8 mouse cellular contexts compared by ENCODE assay signal in genomic region chr2:85061107-85061541, GRCm38 (mm10). TPM values are rescaled to one million over a fixed set of nuclear protein-coding genes. Genes with fewer than 3 reads are reported as not detected.
DNase-seq lines count a peak whose midpoint lies in the region; ATAC-seq and TF ChIP-seq lines count a peak whose summit lies in the region.

No protein-coding gene starts in this region.

- DNase-seq in 3T3-L1 (ENCODE audit: low read depth, low spot score) (peak; percentile 82), MEL (ENCODE audit: low read depth, low spot score) (peak; percentile 47)
- DNase-seq in forebrain, embryonic 11.5 days (ENCODE audit: low spot score), result no peak
- DNase-seq in kidney, adult 18-20 months, result peak; percentile 68
- peak; percentile 15 for DNase-seq in lung, embryonic 14.5 days
- DNase-seq in spleen, adult 12 weeks (ENCODE audit: low spot score), result no peak
- no peak for DNase-seq in spleen, postnatal 4 days (ENCODE audit: low spot score in 2 of 2)
- DNase-seq in thymus, postnatal 36 days, result no peak

- WGBS in forebrain, embryonic 11.5 days, result 48% methylated on average over 10 of the region's 10 CpGs
- 14% methylated on average over 10 of the region's 10 CpGs for WGBS in lung, embryonic 14.5 days

- no peak for TF ChIP-seq EP300 in MEL (IDR thresholded peaks at IDR 0.05; ENCODE audit: low read depth in 1 of 2, low read length in 2 of 2)

- H3K36me3 ChIP-seq in MEL (ENCODE audit: control insufficient read depth in 1 of 2, insufficient read depth in 2 of 2, low read length in 2 of 2), result peaks cover 0 to 2% of the 10 kb centered on the region in 2 experiments; a peak in 2 of 4 replicates
- H3K36me3 ChIP-seq in forebrain, embryonic 11.5 days (ENCODE audit: control insufficient read depth, insufficient read depth, low read length), result peaks cover 4% of the 10 kb centered on the region; the same call in 1 of the 2 replicates
- H3K36me3 ChIP-seq in lung, embryonic 14.5 days (ENCODE audit: insufficient read depth), result peaks cover 74% of the 10 kb centered on the region

- H3K79me2 ChIP-seq in MEL (ENCODE audit: control insufficient read depth, insufficient read depth, low read length, poor library complexity), result no peaks in the 10 kb centered on the region; the same call in 1 of the 2 replicates

- TF ChIP-seq RAD21 in MEL (IDR thresholded peaks at IDR 0.05; ENCODE audit: low read depth, low read length), result no peak

- no peak overlapping the region for H3K27ac ChIP-seq in MEL (ENCODE audit: control insufficient read depth, low read depth, low read length)
- H3K27ac ChIP-seq in forebrain, embryonic 11.5 days (ENCODE audit: low read depth, low read length), result no peak overlapping the region
- H3K27ac ChIP-seq in lung, embryonic 14.5 days (ENCODE audit: low read depth), result peak overlapping the region; percentile 65; the same call in 1 of the 2 replicates

- H3K4me1 ChIP-seq in MEL (ENCODE audit: control insufficient read depth in 1 of 2, insufficient read depth in 2 of 2, low read length in 2 of 2), result peaks cover 0 to 7% of the 10 kb centered on the region in 2 experiments; a peak in 3 of 4 replicates
- no peaks in the 10 kb centered on the region; the same call in 1 of the 2 replicates for H3K4me1 ChIP-seq in forebrain, embryonic 11.5 days (replicated peaks; ENCODE audit: control insufficient read depth, insufficient read depth, low read length)
- H3K4me1 ChIP-seq in lung, embryonic 14.5 days (ENCODE audit: insufficient read depth), result 0 out of 2 replicates have a peak, but pooled peaks cover 5% of the 10 kb centered on the region

- H3K4me3 ChIP-seq in MEL (ENCODE audit: control insufficient read depth in 1 of 2, insufficient read depth in 1 of 2, low read depth in 2 of 2, low read length in 2 of 2), result peak overlapping the region; percentile 65 to 80
- H3K4me3 ChIP-seq in forebrain, embryonic 11.5 days (ENCODE audit: low read depth, low read length), result no peak overlapping the region
- H3K4me3 ChIP-seq in lung, embryonic 14.5 days (ENCODE audit: low read depth, low read length), result peak overlapping the region; percentile 37

- H3K27me3 ChIP-seq in MEL (ENCODE audit: control insufficient read depth in 1 of 2, insufficient read depth in 2 of 2, low read length in 2 of 2), result no peaks in the 10 kb centered on the region
- no peaks in the 10 kb centered on the region for H3K27me3 ChIP-seq in forebrain, embryonic 11.5 days (ENCODE audit: control insufficient read depth, insufficient read depth, low read length)
- H3K27me3 ChIP-seq in lung, embryonic 14.5 days (ENCODE audit: insufficient read depth, low read length), result no peaks in the 10 kb centered on the region

- ATAC-seq in forebrain, embryonic 11.5 days (replicated peaks; ENCODE audit: low FRiP score), result no peak; the same call in 1 of the 2 replicates
- no peak for ATAC-seq in lung, embryonic 14.5 days (ENCODE audit: insufficient read depth)

- H3K4me2 ChIP-seq in forebrain, embryonic 11.5 days (ENCODE audit: low read depth, low read length, severe bottlenecking), result peak overlapping the region; percentile 19; the same call in 1 of the 2 replicates
- H3K4me2 ChIP-seq in lung, embryonic 14.5 days, result peak overlapping the region; percentile 65

- no peak for TF ChIP-seq POLR2A in MEL (IDR thresholded peaks at IDR 0.05; ENCODE audit: control insufficient read depth in 1 of 2, insufficient read depth in 1 of 2, low read depth in 1 of 2, low read length in 2 of 2, poor library complexity in 1 of 2)

- H3K9ac ChIP-seq in MEL (ENCODE audit: control insufficient read depth, low read depth, low read length, poor library complexity, severe bottlenecking), result peak overlapping the region; percentile 67
- no peak overlapping the region; the same call in 1 of the 2 replicates for H3K9ac ChIP-seq in forebrain, embryonic 11.5 days (ENCODE audit: low read length)
- peak overlapping the region; percentile 48 for H3K9ac ChIP-seq in lung, embryonic 14.5 days

- H3K9me3 ChIP-seq in MEL (replicated peaks; ENCODE audit: insufficient read depth, low read length), result no peaks in the 10 kb centered on the region
- no peaks in the 10 kb centered on the region for H3K9me3 ChIP-seq in forebrain, embryonic 11.5 days (ENCODE audit: control insufficient read depth, low read length)
- H3K9me3 ChIP-seq in lung, embryonic 14.5 days (ENCODE audit: low read depth, low read length), result no peaks in the 10 kb centered on the region

- no peak for TF ChIP-seq CTCF in MEL (IDR thresholded peaks at IDR 0.05 in 2 of 3, conservative IDR thresholded peaks at IDR 0.05 in 1 of 3; ENCODE audit: control insufficient read depth in 1 of 3, insufficient read depth in 1 of 3, low read depth in 2 of 3, low read length in 3 of 3, poor library complexity in 1 of 3, severe bottlenecking in 1 of 3)
- TF ChIP-seq CTCF in lung, embryonic 14.5 days (IDR thresholded peaks at IDR 0.05; ENCODE audit: low read depth), result no peak

TF ChIP-seq in MEL, 35 proteins besides CTCF, POLR2A, EP300 and RAD21:
- TF ChIP-seq HCFC1 (IDR thresholded peaks at IDR 0.05; ENCODE audit: low read depth, low read length) (no peak), MAFK (IDR thresholded peaks at IDR 0.05; ENCODE audit: borderline replicate concordance, low read depth, low read length) (no peak), MAZ (IDR thresholded peaks at IDR 0.05; ENCODE audit: low read depth, low read length) (no peak), ZKSCAN1 (IDR thresholded peaks at IDR 0.05; ENCODE audit: low read depth, low read length) (no peak), POLR2AphosphoS5 (IDR thresholded peaks at IDR 0.05; ENCODE audit: borderline replicate concordance, low read depth, low read length) (no peak)

RNA-seq across cellular contexts. Expression of gene Tnks1bp1, which starts 13.3 kb away (rescaled TPM):
- total RNA-seq in MEL (2012; rRNA removed), result 5.5 and 5.9 TPM in 2 replicates
- 1 to 10 TPM in 1 of 2 experiments, not detected in 1; 9.9 TPM for polyA plus RNA-seq in MEL (2012; ENCODE audit: insufficient read depth in 1 of 2, insufficient read length in 2 of 2, low read depth in 1 of 2, low replicate concordance in 2 of 2, missing spikeins in 1 of 2)
- 10.0 and 10.2 TPM in 2 replicates for polyA plus RNA-seq in forebrain, embryonic 11.5 days (2014; fragmentation: Nextera tagmentation; extraction: Ambion mirVana)
- 10.6 and 13.7 TPM in 2 replicates for polyA plus RNA-seq in lung, embryonic 14.5 days (2014; fragmentation: Nextera tagmentation; extraction: Ambion mirVana)

RNA-seq across cellular contexts. Expression of gene P2rx3, which starts 23.9 kb away (rescaled TPM):
- 0.26 TPM in 1 of 2 replicates, not detected in the other for total RNA-seq in MEL (2012; rRNA removed)
- polyA plus RNA-seq in MEL (2012; ENCODE audit: insufficient read depth in 1 of 2, insufficient read length in 2 of 2, low read depth in 1 of 2, low replicate concordance in 2 of 2, missing spikeins in 1 of 2), result under 1 TPM in 1 of 2 experiments, not detected in 1; 0.36 TPM
- polyA plus RNA-seq in forebrain, embryonic 11.5 days (2014; fragmentation: Nextera tagmentation; extraction: Ambion mirVana), result 1.6 and 1.9 TPM in 2 replicates
- polyA plus RNA-seq in lung, embryonic 14.5 days (2014; fragmentation: Nextera tagmentation; extraction: Ambion mirVana), result 0.43 and 0.77 TPM in 2 replicates

RNA-seq across cellular contexts. Expression of gene Ssrp1, which starts 24.1 kb away (rescaled TPM):
- total RNA-seq in MEL (2012; rRNA removed), result 239 and 256 TPM in 2 replicates
- polyA plus RNA-seq in MEL (2012; ENCODE audit: insufficient read depth in 1 of 2, insufficient read length in 2 of 2, low read depth in 1 of 2, low replicate concordance in 2 of 2, missing spikeins in 1 of 2), result 100 to 1,000 TPM; 420 to 875 TPM
- polyA plus RNA-seq in forebrain, embryonic 11.5 days (2014; fragmentation: Nextera tagmentation; extraction: Ambion mirVana), result 375 and 413 TPM in 2 replicates
- 346 and 352 TPM in 2 replicates for polyA plus RNA-seq in lung, embryonic 14.5 days (2014; fragmentation: Nextera tagmentation; extraction: Ambion mirVana)

Comparison
In these comparisons a context has a peak if more than half of its experiments do, and no peak if none do; other contexts are left out.
1. DNase-seq: peak in 3T3-L1 (single experiment), MEL (single experiment), kidney, adult 18-20 months (single experiment) and lung, embryonic 14.5 days (single experiment); none in forebrain, embryonic 11.5 days (single experiment), spleen, adult 12 weeks (single experiment), spleen, postnatal 4 days (0 of 2) and thymus, postnatal 36 days (0 of 2).